Mouse (Mus musculus): ENCODE data around the gene Fhad1. TPM values are rescaled to one million over a fixed set of nuclear protein-coding genes. Genes with fewer than 3 reads are reported as not detected.
A peak's percentile ranks its signal among the peaks of the same experiment; 100 is the strongest.

Fhad1 gene
- polyA plus RNA-seq, 1 experiment, result 0.28 TPM

- DNase-seq, result peak; percentile 33
- Histone ChIP-seq H3K27me3 (replicated peaks; ENCODE audit: control insufficient read depth, insufficient read depth, low read length) (no peaks in the 10 kb centered on the region), H3K27ac (ENCODE audit: insufficient read depth, low read depth, low read length) (no peak overlapping the region; the same call in 1 of the 2 replicates), H3K4me1 (ENCODE audit: control insufficient read depth, insufficient read depth, low read length) (no peaks in the 10 kb centered on the region), H3K36me3 (ENCODE audit: control insufficient read depth, insufficient read depth, low read length) (no peaks in the 10 kb centered on the region), H3K4me3 (ENCODE audit: insufficient read depth, low read depth, low read length) (no peak overlapping the region)
- WGBS, result 68% methylated on average over 17 of the region's 17 CpGs
- TF ChIP-seq CTCF (conservative IDR thresholded peaks at IDR 0.05; ENCODE audit: insufficient read depth, insufficient read length, low read depth, low read length), result no peak
- TF ChIP-seq POLR2A (IDR thresholded peaks at IDR 0.05; ENCODE audit: low read depth, low read length), result no peak
These were observed 62.8 kb downstream of the Fhad1 start for GRCm38 (mm10) chr4:141952114-141952513.

DNA sequence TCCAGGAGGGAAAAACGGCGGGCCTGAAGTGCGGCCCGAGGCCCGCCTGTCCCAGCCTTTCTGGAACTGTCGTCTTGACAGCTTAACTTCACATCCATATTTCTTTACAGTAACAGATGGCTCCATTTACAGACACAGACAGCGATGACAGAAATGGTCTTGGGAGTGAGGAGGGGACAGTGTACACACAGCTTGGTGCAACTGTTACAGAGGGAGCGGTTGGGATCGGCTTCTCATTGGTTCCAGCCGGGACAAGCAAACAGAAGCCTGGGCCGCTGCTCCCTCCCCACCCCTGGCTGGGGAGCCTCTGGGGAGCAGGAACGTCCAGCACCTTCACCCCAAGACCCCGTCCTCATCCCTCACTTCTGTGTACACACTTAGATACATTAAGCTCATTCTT is 65.4 kb downstream of the Fhad1 start:
- Histone ChIP-seq H3K27me3 (replicated peaks; ENCODE audit: control insufficient read depth, insufficient read depth, low read length) (no peaks in the 10 kb centered on the region), H3K36me3 (ENCODE audit: control insufficient read depth, insufficient read depth, low read length) (no peaks in the 10 kb centered on the region), H3K4me3 (ENCODE audit: insufficient read depth, low read depth, low read length) (no peak overlapping the region), H3K27ac (ENCODE audit: insufficient read depth, low read depth, low read length) (no peak overlapping the region), H3K4me1 (ENCODE audit: control insufficient read depth, insufficient read depth, low read length) (no peaks in the 10 kb centered on the region)
- WGBS, result 64% methylated on average over 13 of the region's 13 CpGs
- TF ChIP-seq CTCF (conservative IDR thresholded peaks at IDR 0.05; ENCODE audit: insufficient read depth, insufficient read length, low read depth, low read length), result no peak
- no peak for TF ChIP-seq POLR2A (IDR thresholded peaks at IDR 0.05; ENCODE audit: low read depth, low read length)
- DNase-seq, result no peak

GRCm38 (mm10) chr4:141948822-141949221 is 66.1 kb downstream of the Fhad1 start:
- Histone ChIP-seq H3K27me3 (replicated peaks; ENCODE audit: control insufficient read depth, insufficient read depth, low read length) (no peaks in the 10 kb centered on the region), H3K4me1 (ENCODE audit: control insufficient read depth, insufficient read depth, low read length) (no peaks in the 10 kb centered on the region), H3K27ac (ENCODE audit: insufficient read depth, low read depth, low read length) (no peak overlapping the region), H3K36me3 (ENCODE audit: control insufficient read depth, insufficient read depth, low read length) (no peaks in the 10 kb centered on the region), H3K4me3 (ENCODE audit: insufficient read depth, low read depth, low read length) (no peak overlapping the region)
- no peak for TF ChIP-seq POLR2A (IDR thresholded peaks at IDR 0.05; ENCODE audit: low read depth, low read length)
- TF ChIP-seq CTCF (conservative IDR thresholded peaks at IDR 0.05; ENCODE audit: insufficient read depth, insufficient read length, low read depth, low read length), result no peak
- DNase-seq, result no peak
- 93% methylated on average over 3 of the region's 3 CpGs for WGBS

DNA sequence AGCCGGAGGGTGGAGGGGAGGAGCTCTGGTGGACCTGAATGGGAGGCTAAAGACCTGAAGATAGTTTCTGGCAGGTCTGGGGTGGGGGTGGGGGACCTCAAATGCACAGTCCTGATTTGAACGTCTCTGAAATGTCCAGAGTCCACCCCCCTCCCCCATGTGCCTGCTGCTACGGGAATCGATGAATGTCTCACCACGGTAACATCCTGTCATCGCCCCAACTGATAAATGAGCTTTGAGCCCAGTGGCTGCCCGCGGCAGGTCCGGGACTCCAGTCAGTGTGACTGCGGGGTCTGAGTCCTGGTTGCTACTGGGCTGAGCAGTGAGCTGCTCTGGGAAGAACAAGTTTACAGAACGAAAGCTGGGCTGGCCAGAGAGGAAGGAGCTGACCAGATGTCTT is 72.5 kb downstream of the Fhad1 start:
- Histone ChIP-seq H3K27ac (ENCODE audit: insufficient read depth, low read depth, low read length) (no peak overlapping the region), H3K4me3 (ENCODE audit: insufficient read depth, low read depth, low read length) (no peak overlapping the region), H3K36me3 (ENCODE audit: control insufficient read depth, insufficient read depth, low read length) (no peaks in the 10 kb centered on the region), H3K4me1 (ENCODE audit: control insufficient read depth, insufficient read depth, low read length) (no peaks in the 10 kb centered on the region), H3K27me3 (replicated peaks; ENCODE audit: control insufficient read depth, insufficient read depth, low read length) (no peaks in the 10 kb centered on the region)
- DNase-seq, result no peak
- TF ChIP-seq CTCF (conservative IDR thresholded peaks at IDR 0.05; ENCODE audit: insufficient read depth, insufficient read length, low read depth, low read length) (no peak), POLR2A (IDR thresholded peaks at IDR 0.05; ENCODE audit: low read depth, low read length) (no peak)
- WGBS, result 58% methylated on average over 11 of the region's 11 CpGs

DNA sequence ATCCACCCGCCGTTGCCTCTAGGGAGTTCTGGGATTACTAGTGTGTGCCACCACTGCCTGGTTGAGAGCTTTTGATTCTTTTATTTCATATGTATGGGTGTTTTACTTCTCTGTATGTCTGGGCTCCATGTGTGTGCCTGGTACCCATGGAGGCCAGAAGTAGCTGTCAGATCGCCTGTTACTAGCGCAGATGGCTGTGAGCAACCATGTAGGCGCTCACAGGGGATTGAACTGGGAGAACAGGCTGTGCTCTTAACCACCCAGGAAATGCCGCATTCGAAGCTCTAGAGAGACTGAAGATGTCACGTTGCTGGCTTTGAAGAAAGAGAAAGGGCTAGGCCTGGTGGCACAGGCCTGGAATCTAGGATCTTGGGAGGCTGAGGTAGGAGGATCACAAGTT is 73.6 kb downstream of the Fhad1 start:
- Histone ChIP-seq H3K4me3 (ENCODE audit: insufficient read depth, low read depth, low read length) (no peak overlapping the region), H3K27me3 (replicated peaks; ENCODE audit: control insufficient read depth, insufficient read depth, low read length) (no peaks in the 10 kb centered on the region), H3K27ac (ENCODE audit: insufficient read depth, low read depth, low read length) (no peak overlapping the region), H3K36me3 (ENCODE audit: control insufficient read depth, insufficient read depth, low read length) (no peaks in the 10 kb centered on the region), H3K4me1 (ENCODE audit: control insufficient read depth, insufficient read depth, low read length) (no peaks in the 10 kb centered on the region)
- no peak for DNase-seq
- TF ChIP-seq CTCF (conservative IDR thresholded peaks at IDR 0.05; ENCODE audit: insufficient read depth, insufficient read length, low read depth, low read length), result no peak
- TF ChIP-seq POLR2A (IDR thresholded peaks at IDR 0.05; ENCODE audit: low read depth, low read length), result no peak
- 93% methylated on average over 8 of the region's 8 CpGs for WGBS

DNA sequence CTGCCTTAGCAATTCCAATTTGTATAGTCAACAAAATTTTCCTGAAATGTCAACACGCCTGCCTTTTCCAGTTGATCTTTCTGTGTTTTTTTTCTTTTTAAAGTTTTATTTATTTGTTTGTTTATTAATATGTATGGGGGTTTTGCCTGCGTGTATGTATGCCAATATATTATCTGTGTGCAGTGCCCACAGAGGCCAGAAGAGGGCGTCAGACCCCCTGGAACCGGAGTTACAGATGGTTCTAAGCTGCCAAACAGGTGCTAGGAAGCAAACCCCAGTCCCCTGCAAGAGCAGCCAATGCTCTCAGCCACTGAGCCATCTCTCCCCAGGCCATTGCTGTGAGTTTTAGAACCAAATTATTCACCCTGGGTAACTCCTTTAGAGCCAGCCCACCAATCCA is 76.3 kb downstream of the Fhad1 start:
- Histone ChIP-seq H3K27ac (ENCODE audit: insufficient read depth, low read depth, low read length) (no peak overlapping the region), H3K36me3 (ENCODE audit: control insufficient read depth, insufficient read depth, low read length) (no peaks in the 10 kb centered on the region), H3K27me3 (replicated peaks; ENCODE audit: control insufficient read depth, insufficient read depth, low read length) (no peaks in the 10 kb centered on the region), H3K4me1 (ENCODE audit: control insufficient read depth, insufficient read depth, low read length) (no peaks in the 10 kb centered on the region), H3K4me3 (ENCODE audit: insufficient read depth, low read depth, low read length) (no peak overlapping the region)
- WGBS, result 78% methylated on average over 4 of the region's 4 CpGs
- TF ChIP-seq CTCF (conservative IDR thresholded peaks at IDR 0.05; ENCODE audit: insufficient read depth, insufficient read length, low read depth, low read length) (0 out of 2 replicates have a peak, but pooled peaks have one; percentile 4), POLR2A (IDR thresholded peaks at IDR 0.05; ENCODE audit: low read depth, low read length) (no peak)
- no peak for DNase-seq

- TF ChIP-seq CTCF (conservative IDR thresholded peaks at IDR 0.05; ENCODE audit: insufficient read depth, insufficient read length, low read depth, low read length), result no peak
- TF ChIP-seq POLR2A (IDR thresholded peaks at IDR 0.05; ENCODE audit: low read depth, low read length), result no peak
- no peak for DNase-seq
- Histone ChIP-seq H3K4me3 (ENCODE audit: insufficient read depth, low read depth, low read length) (no peak overlapping the region), H3K4me1 (ENCODE audit: control insufficient read depth, insufficient read depth, low read length) (peaks cover 7% of the 10 kb centered on the region; the same call in 1 of the 2 replicates), H3K36me3 (ENCODE audit: control insufficient read depth, insufficient read depth, low read length) (no peaks in the 10 kb centered on the region), H3K27ac (ENCODE audit: insufficient read depth, low read depth, low read length) (no peak overlapping the region), H3K27me3 (replicated peaks; ENCODE audit: control insufficient read depth, insufficient read depth, low read length) (no peaks in the 10 kb centered on the region)
- 73% methylated on average over 14 of the region's 14 CpGs for WGBS
These were observed 81.9 kb downstream of the Fhad1 start for GRCm38 (mm10) chr4:141932785-141933574.

Data from kidney, adult 2 months (tissue).